Mouse (Mus musculus): Measurements from ENCODE around the gene Tenm4. TPM values are rescaled to one million over a fixed set of nuclear protein-coding genes. Genes with fewer than 3 reads are reported as not detected.

Tenm4 gene
- total RNA-seq, 2 experiments from 2014 or later: 111 to 131 TPM

DNA sequence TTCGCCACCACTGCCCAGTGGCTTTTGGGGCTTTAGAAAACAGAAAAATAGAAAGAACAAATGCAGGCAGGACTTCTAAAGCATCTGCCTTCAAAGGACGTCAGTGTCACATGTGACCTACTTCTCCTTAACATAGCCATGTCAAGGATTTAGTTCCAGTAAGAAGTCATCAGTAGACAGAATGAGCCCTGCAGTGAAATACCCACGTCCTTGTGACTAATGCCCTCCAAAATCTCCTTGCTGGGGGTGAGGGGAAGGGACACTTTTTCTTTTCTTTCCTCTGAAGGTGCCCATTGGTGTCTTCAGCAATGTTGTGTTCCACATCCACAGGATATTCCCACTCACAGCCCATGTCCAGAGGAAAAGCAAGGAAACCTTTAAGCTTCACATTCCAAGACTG lies 596.0 kb downstream of the Tenm4 start:
- TF ChIP-seq CTCF (conservative IDR thresholded peaks at IDR 0.05): no peak
- H3K4me3 ChIP-seq: no peak overlapping the region
- no peak overlapping the region for H3K27ac ChIP-seq
- no peak for DNase-seq (ENCODE audit: low spot score in 2 of 2)

DNA sequence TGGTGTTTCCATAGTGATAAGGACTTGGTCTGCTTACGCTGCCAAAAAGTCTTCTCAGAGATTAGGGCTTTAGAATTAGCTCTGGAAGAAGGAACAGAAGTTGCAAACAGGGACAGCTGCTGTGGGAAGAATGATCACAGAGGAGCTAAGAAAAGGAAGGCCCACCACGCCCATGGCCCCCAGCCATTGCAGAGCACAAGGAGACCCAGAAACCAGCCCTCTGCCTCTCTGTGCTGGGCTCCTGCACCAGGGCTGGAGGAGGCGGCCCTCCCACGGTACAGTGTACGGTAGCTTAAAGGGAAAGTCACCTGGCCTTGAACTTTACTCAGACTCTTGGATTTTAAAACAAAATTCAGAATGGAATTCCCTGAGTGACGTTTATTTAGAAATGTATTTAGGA lies 597.7 kb downstream of the Tenm4 start:
- no peak overlapping the region for H3K4me3 ChIP-seq
- no peak overlapping the region for H3K27ac ChIP-seq
- TF ChIP-seq CTCF (conservative IDR thresholded peaks at IDR 0.05): no peak
- no peak for DNase-seq (ENCODE audit: low spot score in 2 of 2)

DNA sequence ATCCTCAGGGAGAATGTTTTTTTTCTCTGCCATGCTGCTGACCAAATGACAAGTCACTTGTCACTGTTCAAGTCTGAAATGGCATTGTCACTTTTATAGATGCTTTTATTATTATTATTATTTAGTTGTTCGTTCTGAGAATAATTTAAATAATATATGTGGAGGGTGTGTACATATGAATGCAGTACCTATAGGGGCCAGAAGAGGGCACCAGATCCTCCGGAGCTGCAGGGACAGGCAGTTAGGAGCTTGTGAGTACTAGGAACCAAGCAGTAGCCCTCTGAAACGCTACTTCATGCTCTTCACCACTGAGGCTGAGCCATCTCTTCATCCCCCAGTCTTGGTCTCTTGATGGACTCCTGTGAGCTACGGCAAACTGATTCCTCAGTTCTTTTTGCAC lies 598.7 kb downstream of the Tenm4 start:
- TF ChIP-seq CTCF (conservative IDR thresholded peaks at IDR 0.05): peak; percentile 72
- DNase-seq (ENCODE audit: low spot score in 2 of 2): no peak
- H3K27ac ChIP-seq: no peak overlapping the region
- H3K4me3 ChIP-seq: no peak overlapping the region

DNA sequence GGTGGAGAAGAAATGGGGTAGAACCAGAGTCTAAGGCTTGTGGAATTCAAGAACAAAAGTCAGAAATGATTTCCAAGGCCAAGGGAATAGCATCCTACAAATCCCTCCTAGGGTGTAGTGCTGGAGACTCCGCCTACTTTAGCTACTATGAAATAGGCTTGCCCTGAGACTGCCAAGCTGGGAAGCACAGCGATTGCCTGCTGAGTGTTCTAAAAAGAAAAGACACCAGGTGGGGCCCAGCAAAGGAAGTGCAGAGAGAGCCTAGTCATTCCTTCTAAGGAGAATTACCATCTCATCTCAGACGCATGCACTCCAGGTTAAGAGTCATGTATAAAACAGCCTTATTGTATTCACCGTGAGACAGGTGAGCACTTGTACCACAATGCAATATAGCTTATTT lies 601.9 kb downstream of the Tenm4 start:
- no peak overlapping the region for H3K4me3 ChIP-seq
- no peak for TF ChIP-seq CTCF (conservative IDR thresholded peaks at IDR 0.05)
- H3K27ac ChIP-seq: peak overlapping the region; percentile 61; the same call in 1 of the 2 replicates
- no peak for DNase-seq (ENCODE audit: low spot score in 2 of 2)

DNA sequence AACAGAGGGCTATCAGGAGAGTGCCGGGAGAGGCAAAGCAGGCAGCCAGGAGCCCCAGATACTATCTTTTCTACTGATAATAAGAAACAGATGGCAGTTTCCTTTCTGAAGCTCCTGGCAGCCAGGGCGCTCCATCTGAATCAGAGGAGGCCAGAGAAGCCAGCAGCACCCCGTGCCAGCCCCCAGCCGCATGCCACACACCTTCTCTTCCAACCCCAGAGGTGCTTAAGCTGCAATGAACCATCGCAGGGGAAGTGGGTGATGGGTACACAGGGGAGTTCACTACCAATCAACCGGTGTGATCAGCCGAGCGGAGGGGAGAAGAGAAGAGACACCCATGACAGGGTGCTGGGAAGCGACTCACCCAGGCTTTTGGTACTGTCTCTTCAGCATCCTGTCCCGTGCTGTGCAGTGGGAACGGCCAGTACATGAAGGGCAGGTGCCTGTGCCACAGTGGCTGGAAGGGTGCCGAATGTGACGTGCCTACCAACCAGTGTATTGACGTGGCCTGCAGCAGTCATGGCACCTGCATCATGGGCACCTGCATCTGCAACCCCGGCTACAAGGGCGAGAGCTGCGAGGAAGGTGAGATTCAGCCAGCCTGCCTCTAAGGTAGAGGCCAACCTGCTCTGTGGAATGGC lies 602.7 kb downstream of the Tenm4 start:
- no peak for DNase-seq (ENCODE audit: low spot score in 2 of 2)
- Histone ChIP-seq H3K4me3 (no peak overlapping the region), H3K27ac (peak overlapping the region; percentile 52; the same call in 1 of the 2 replicates)
- TF ChIP-seq CTCF (conservative IDR thresholded peaks at IDR 0.05): no peak

DNA sequence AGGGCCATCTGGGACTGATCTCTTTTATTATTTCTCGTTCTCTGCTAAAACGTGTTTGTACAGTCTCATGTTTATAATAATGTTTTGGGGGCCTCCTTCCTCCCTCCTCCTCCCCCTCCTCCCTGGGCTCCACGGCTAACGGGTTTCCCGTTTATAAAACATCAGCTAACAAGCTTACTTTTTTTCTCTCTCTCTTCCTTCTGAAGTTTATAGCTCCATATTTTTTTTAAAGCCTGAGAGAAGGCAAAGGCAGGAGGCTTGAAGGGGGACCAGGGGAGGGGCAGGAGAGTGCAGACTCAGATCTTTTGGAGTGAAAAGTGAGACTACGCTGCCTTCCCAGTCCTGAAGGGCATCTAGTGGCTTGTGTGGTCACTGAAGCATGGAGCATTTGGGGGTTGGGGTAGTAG lies 604.0 kb downstream of the Tenm4 start:
- Histone ChIP-seq H3K4me3 (no peak overlapping the region), H3K27ac (peak overlapping the region; percentile 46)
- no peak for TF ChIP-seq CTCF (conservative IDR thresholded peaks at IDR 0.05)
- DNase-seq (ENCODE audit: low spot score in 2 of 2): no peak

DNA sequence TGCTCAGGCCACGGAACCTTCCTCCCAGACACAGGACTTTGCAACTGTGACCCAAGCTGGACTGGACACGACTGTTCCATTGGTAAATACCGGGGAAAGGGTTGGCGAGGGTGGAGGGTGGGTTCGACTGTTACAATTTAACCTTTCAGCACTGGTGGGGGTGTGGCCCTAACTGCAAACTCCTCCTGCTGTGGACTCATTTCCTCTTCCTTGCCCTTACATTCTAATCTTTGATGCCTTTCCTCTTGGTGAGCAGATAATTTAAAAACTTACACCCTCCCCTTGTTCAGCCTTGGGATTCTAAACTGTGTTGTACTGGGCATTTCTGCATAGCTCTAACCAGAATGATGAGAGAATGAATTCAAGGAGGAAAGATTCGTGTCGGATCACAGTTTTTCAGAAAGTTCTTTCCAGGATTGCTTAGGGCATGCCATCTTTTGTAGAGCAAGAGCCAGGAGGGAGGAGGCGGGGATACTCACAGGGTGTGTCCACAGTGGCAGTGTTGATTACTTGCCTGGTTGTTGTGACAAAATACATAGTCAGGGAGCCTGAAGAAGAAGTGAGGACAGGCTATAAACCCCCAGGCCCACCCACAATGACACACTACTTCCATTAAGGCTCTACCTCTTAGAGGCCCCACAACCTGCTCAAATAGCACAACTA lies 607.0 kb downstream of the Tenm4 start:
- no peak for DNase-seq (ENCODE audit: low spot score in 2 of 2)
- TF ChIP-seq CTCF (conservative IDR thresholded peaks at IDR 0.05): no peak
- H3K4me3 ChIP-seq: no peak overlapping the region
- H3K27ac ChIP-seq: no peak overlapping the region

DNA sequence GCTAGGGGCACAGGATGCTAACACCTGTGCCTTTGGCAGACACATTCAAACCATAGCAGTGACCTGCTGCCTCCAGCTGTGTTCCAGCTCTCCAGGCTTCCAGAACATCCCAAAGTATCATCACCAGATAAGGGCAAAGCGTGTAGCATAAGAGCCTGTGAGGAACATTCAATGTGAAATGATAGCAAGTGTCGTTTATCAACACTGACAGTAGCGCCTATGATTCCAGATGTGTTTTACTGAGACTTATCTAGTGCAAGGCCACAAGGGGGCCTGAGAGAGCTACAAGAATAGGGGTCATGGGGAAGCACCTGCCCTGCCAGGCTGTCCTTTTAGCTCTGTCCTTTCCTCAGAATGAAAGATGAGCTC lies 607.5 kb downstream of the Tenm4 start:
- TF ChIP-seq CTCF (conservative IDR thresholded peaks at IDR 0.05): peak; percentile 76
- H3K4me3 ChIP-seq: no peak overlapping the region
- no peak for DNase-seq (ENCODE audit: low spot score in 2 of 2)
- no peak overlapping the region for H3K27ac ChIP-seq

DNA sequence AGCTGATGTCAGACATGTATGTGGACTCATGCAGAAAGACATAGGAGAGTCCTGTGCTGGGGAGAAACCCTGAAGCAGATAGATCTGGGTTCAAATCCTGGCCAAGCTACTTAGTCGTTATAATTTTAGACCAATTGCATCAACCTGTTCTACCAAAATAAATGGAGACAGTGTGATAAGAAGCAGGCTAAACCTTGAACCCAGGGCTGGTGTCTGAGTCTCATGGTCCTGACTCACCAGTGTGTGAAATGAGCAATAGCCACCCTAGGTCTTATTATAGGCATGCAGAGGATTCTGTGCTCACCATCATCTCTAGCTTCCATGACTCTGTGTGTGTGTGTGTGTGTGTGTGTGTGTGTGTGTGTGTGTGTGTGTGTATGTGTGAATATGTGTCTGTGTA lies 609.5 kb downstream of the Tenm4 start:
- TF ChIP-seq CTCF (conservative IDR thresholded peaks at IDR 0.05): no peak
- no peak overlapping the region for H3K27ac ChIP-seq
- H3K4me3 ChIP-seq: no peak overlapping the region
- DNase-seq (ENCODE audit: low spot score in 2 of 2): no peak

DNA sequence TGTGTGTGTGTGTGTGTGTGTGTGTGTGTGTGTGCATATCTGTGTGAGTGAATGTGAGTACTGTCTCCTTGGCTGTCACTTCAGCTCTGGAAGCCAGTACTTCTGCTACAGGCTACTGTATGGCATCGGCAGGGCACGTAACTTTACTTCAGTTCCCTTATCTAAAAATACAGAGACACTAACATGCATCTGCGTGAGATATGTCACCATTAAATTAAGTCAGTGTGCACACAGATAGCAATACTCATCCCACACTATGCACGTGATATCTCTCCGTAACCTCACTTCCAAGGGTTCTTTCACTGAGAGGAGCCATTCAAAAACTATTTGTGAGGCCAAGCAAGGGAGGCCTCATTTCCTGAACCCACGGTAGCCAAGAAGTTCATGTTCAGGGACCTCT lies 610.0 kb downstream of the Tenm4 start:
- no peak overlapping the region for H3K4me3 ChIP-seq

DNA sequence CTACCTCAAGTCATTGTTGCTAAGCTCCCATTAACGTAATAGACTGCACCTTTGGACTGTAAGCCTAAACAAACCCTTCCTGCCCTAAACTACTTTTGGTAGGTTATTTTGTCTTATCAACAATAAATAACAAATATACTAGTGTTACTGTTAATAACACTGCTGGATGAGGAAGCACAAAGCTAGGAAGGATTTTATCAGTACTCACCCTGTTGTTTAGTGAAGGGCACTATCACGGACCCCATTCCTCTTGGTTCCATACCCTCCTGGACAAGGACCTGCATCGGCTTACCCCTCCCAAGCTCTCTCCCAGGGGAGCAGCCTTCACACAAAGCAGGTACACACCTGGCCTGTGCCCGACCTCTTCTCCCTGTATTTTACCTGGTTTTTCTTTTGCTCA lies 611.6 kb downstream of the Tenm4 start:
- H3K27ac ChIP-seq: no peak overlapping the region
- no peak for TF ChIP-seq CTCF (conservative IDR thresholded peaks at IDR 0.05)
- DNase-seq (ENCODE audit: low spot score in 2 of 2): no peak
- no peak overlapping the region for H3K4me3 ChIP-seq

More for the DNA sequence above, 610.0 kb downstream of the Tenm4 start:
- no peak for TF ChIP-seq CTCF (conservative IDR thresholded peaks at IDR 0.05)
- DNase-seq (ENCODE audit: low spot score in 2 of 2): no peak
- H3K27ac ChIP-seq: no peak overlapping the region

DNA sequence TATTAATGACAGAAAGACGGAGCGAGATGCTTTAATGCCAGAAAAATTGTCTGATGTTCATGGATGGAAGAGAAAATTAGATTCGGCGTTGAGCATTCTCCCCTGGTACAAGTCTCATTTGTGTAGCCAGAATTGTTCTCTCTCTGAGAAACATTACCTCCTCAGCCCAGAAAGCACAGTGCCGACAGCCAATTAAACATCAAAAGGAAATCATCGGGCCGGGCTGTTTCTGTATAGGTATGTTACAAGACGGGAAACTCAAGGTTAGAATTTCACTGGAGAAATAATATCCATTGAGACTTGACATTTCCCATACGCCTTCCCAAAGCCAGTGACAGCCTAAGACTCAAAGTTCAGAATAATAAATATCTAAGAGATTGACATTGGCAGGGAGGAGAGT lies 614.8 kb downstream of the Tenm4 start:
- no peak for TF ChIP-seq CTCF (conservative IDR thresholded peaks at IDR 0.05)
- Histone ChIP-seq H3K27ac (peak overlapping the region; percentile 33; the same call in 1 of the 2 replicates), H3K4me3 (no peak overlapping the region)
- DNase-seq (ENCODE audit: low spot score in 2 of 2): no peak

DNA sequence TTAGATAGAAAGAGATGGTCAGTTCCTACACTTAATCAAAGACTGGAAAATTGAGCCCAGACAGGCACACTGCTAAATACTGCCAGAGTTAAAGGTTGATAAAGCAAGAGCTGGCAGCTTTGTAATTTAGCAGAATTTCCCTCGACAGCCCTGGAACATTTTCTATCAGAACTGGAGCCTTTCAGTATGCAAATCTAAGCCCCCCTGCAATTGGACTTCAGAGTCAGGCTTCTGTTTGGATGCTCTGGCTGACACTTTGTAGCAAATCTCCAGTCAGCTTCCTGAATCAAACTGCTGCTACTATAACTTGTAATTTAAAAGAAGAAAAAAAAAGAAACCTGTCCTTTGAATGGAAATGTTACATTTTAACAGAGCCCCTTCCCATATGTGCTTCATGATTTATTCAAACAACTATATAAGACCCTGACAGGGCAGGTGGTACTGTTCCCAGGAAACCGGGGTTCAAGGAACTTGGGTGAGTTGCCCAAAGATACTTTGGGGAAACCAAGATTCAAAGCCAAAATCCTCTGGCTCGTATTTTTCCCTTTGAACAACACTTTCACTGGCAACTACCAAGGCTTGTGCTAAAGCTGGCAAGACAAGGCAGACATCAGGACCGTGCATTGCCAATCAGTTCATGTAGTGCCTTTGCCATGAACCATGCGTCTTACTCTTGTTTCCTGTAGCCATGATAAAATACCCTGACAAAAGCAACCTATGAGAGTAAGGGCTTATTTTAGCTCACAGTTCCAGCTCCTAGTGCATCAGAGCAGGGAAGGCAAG lies 615.4 kb downstream of the Tenm4 start:
- Histone ChIP-seq H3K4me3 (no peak overlapping the region), H3K27ac (peak overlapping the region; percentile 46; the same call in 1 of the 2 replicates)
- no peak for TF ChIP-seq CTCF (conservative IDR thresholded peaks at IDR 0.05)
- no peak for DNase-seq (ENCODE audit: low spot score in 2 of 2)
